Mouse (Mus musculus): ENCODE measurements at regions not wholly inside any gene's neighbourhood (a gene's known extent, or its start where the extent isn't known, plus 50 kb on each side); places are given as distances from the start of the nearest gene placed in this dataset.

GRCm38 (mm10) chr16:24221992-24222391 is 171.3 kb upstream of the Lpp start:
- no peaks in the 10 kb centered on the region for H3K9me3 ChIP-seq (ENCODE audit: low read length)
- H3K4me3 ChIP-seq (ENCODE audit: low read length), result no peak overlapping the region
- no peaks in the 10 kb centered on the region for H3K27me3 ChIP-seq (ENCODE audit: insufficient read depth, low read length)
- no peak for ATAC-seq (ENCODE audit: low FRiP score, low TSS enrichment)
- no peak overlapping the region for H3K27ac ChIP-seq (ENCODE audit: low read length)
- no peaks in the 10 kb centered on the region; the same call in 1 of the 2 replicates for H3K4me1 ChIP-seq (ENCODE audit: insufficient read depth, low read length)
- H3K36me3 ChIP-seq (ENCODE audit: insufficient read depth, low read length), result no peaks in the 10 kb centered on the region
- 81% methylated on average over 3 of the region's 3 CpGs for WGBS
- H3K9ac ChIP-seq (replicated peaks; ENCODE audit: low read length), result no peak overlapping the region
- no peak overlapping the region for H3K4me2 ChIP-seq (replicated peaks; ENCODE audit: low read depth, low read length)

GRCm38 (mm10) chr16:24220613-24221012 is 172.7 kb upstream of the Lpp start:
- no peak overlapping the region for H3K4me3 ChIP-seq (ENCODE audit: low read length)
- H3K9me3 ChIP-seq (ENCODE audit: low read length), result no peaks in the 10 kb centered on the region
- H3K4me2 ChIP-seq (replicated peaks; ENCODE audit: low read depth, low read length), result no peak overlapping the region
- no peaks in the 10 kb centered on the region; the same call in 1 of the 2 replicates for H3K4me1 ChIP-seq (ENCODE audit: insufficient read depth, low read length)
- 69% methylated on average over 3 of the region's 3 CpGs for WGBS
- no peaks in the 10 kb centered on the region for H3K27me3 ChIP-seq (ENCODE audit: insufficient read depth, low read length)
- H3K27ac ChIP-seq (ENCODE audit: low read length), result no peak overlapping the region
- ATAC-seq (ENCODE audit: low FRiP score, low TSS enrichment), result no peak
- H3K9ac ChIP-seq (replicated peaks; ENCODE audit: low read length), result no peak overlapping the region
- no peaks in the 10 kb centered on the region for H3K36me3 ChIP-seq (ENCODE audit: insufficient read depth, low read length)

- Histone ChIP-seq H3K4me1 (ENCODE audit: insufficient read depth, low read length) (no peaks in the 10 kb centered on the region; the same call in 1 of the 2 replicates), H3K27ac (ENCODE audit: low read length) (no peak overlapping the region), H3K36me3 (ENCODE audit: insufficient read depth, low read length) (no peaks in the 10 kb centered on the region), H3K4me2 (replicated peaks; ENCODE audit: low read depth, low read length) (no peak overlapping the region), H3K4me3 (ENCODE audit: low read length) (no peak overlapping the region), H3K9me3 (ENCODE audit: low read length) (no peaks in the 10 kb centered on the region), H3K27me3 (ENCODE audit: insufficient read depth, low read length) (no peaks in the 10 kb centered on the region), H3K9ac (replicated peaks; ENCODE audit: low read length) (no peak overlapping the region)
- ATAC-seq (ENCODE audit: low FRiP score, low TSS enrichment), result no peak
- 78% methylated on average over 9 of the region's 9 CpGs for WGBS
These were observed 173.6 kb upstream of the Lpp start for GRCm38 (mm10) chr16:24219691-24220090.

- no peak overlapping the region for H3K4me2 ChIP-seq (replicated peaks; ENCODE audit: low read depth, low read length)
These were observed 174.5 kb upstream of the Lpp start for GRCm38 (mm10) chr16:24218850-24219185.

GRCm38 (mm10) chr16:24218162-24218849 is 175.0 kb upstream of the Lpp start:
- Histone ChIP-seq H3K9me3 (ENCODE audit: low read length) (no peaks in the 10 kb centered on the region), H3K36me3 (ENCODE audit: insufficient read depth, low read length) (no peaks in the 10 kb centered on the region), H3K9ac (replicated peaks; ENCODE audit: low read length) (no peak overlapping the region), H3K4me2 (replicated peaks; ENCODE audit: low read depth, low read length) (no peak overlapping the region), H3K4me3 (ENCODE audit: low read length) (no peak overlapping the region), H3K27me3 (ENCODE audit: insufficient read depth, low read length) (no peaks in the 10 kb centered on the region), H3K4me1 (ENCODE audit: insufficient read depth, low read length) (no peaks in the 10 kb centered on the region; the same call in 1 of the 2 replicates), H3K27ac (ENCODE audit: low read length) (no peak overlapping the region)
- no peak; the same call in 1 of the 2 replicates for ATAC-seq (ENCODE audit: low FRiP score, low TSS enrichment)
- 36% methylated on average over 14 of the region's 14 CpGs for WGBS

More at GRCm38 (mm10) chr16:24218850-24219185, 174.5 kb upstream of the Lpp start:
- 66% methylated on average over 4 of the region's 4 CpGs for WGBS
- H3K27me3 ChIP-seq (ENCODE audit: insufficient read depth, low read length), result no peaks in the 10 kb centered on the region
- no peak for ATAC-seq (ENCODE audit: low FRiP score, low TSS enrichment)
- H3K9me3 ChIP-seq (ENCODE audit: low read length), result no peaks in the 10 kb centered on the region
- no peaks in the 10 kb centered on the region; the same call in 1 of the 2 replicates for H3K4me1 ChIP-seq (ENCODE audit: insufficient read depth, low read length)
- no peaks in the 10 kb centered on the region for H3K36me3 ChIP-seq (ENCODE audit: insufficient read depth, low read length)
- no peak overlapping the region for H3K27ac ChIP-seq (ENCODE audit: low read length)
- H3K9ac ChIP-seq (replicated peaks; ENCODE audit: low read length), result no peak overlapping the region
- no peak overlapping the region for H3K4me3 ChIP-seq (ENCODE audit: low read length)

GRCm38 (mm10) chr16:24216828-24217227 is 176.5 kb upstream of the Lpp start:
- Histone ChIP-seq H3K4me2 (replicated peaks; ENCODE audit: low read depth, low read length) (no peak overlapping the region), H3K36me3 (ENCODE audit: insufficient read depth, low read length) (no peaks in the 10 kb centered on the region), H3K4me1 (ENCODE audit: insufficient read depth, low read length) (no peaks in the 10 kb centered on the region; the same call in 1 of the 2 replicates), H3K9ac (replicated peaks; ENCODE audit: low read length) (no peak overlapping the region), H3K27ac (ENCODE audit: low read length) (no peak overlapping the region), H3K27me3 (ENCODE audit: insufficient read depth, low read length) (no peaks in the 10 kb centered on the region), H3K4me3 (ENCODE audit: low read length) (no peak overlapping the region), H3K9me3 (ENCODE audit: low read length) (no peaks in the 10 kb centered on the region)
- 91% methylated on average over 5 of the region's 5 CpGs for WGBS
- ATAC-seq (ENCODE audit: low FRiP score, low TSS enrichment), result no peak

GRCm38 (mm10) chr16:24215353-24215752 is 178.0 kb upstream of the Lpp start:
- ATAC-seq (ENCODE audit: low FRiP score, low TSS enrichment), result no peak
- WGBS, result 93% methylated on average over 8 of the region's 8 CpGs
- Histone ChIP-seq H3K4me3 (ENCODE audit: low read length) (no peak overlapping the region), H3K4me2 (replicated peaks; ENCODE audit: low read depth, low read length) (no peak overlapping the region), H3K27me3 (ENCODE audit: insufficient read depth, low read length) (no peaks in the 10 kb centered on the region), H3K9me3 (ENCODE audit: low read length) (no peaks in the 10 kb centered on the region), H3K36me3 (ENCODE audit: insufficient read depth, low read length) (no peaks in the 10 kb centered on the region), H3K27ac (ENCODE audit: low read length) (no peak overlapping the region), H3K9ac (replicated peaks; ENCODE audit: low read length) (no peak overlapping the region), H3K4me1 (ENCODE audit: insufficient read depth, low read length) (peaks cover 7% of the 10 kb centered on the region; the same call in 1 of the 2 replicates)

GRCm38 (mm10) chr16:24213577-24213976 is 179.7 kb upstream of the Lpp start:
- no peaks in the 10 kb centered on the region for H3K36me3 ChIP-seq (ENCODE audit: insufficient read depth, low read length)

GRCm38 (mm10) chr16:24212702-24213101 is 180.6 kb upstream of the Lpp start:
- no peak overlapping the region for H3K27ac ChIP-seq (ENCODE audit: low read length)
- H3K27me3 ChIP-seq (ENCODE audit: insufficient read depth, low read length), result no peaks in the 10 kb centered on the region
- no peaks in the 10 kb centered on the region for H3K9me3 ChIP-seq (ENCODE audit: low read length)
- H3K36me3 ChIP-seq (ENCODE audit: insufficient read depth, low read length), result no peaks in the 10 kb centered on the region
- no peak overlapping the region for H3K9ac ChIP-seq (replicated peaks; ENCODE audit: low read length)
- no peak for ATAC-seq (ENCODE audit: low FRiP score, low TSS enrichment)
- H3K4me2 ChIP-seq (replicated peaks; ENCODE audit: low read depth, low read length), result no peak overlapping the region
- 79% methylated on average over 2 of the region's 2 CpGs for WGBS
- no peak overlapping the region for H3K4me3 ChIP-seq (ENCODE audit: low read length)
- H3K4me1 ChIP-seq (ENCODE audit: insufficient read depth, low read length), result peaks cover 7% of the 10 kb centered on the region; the same call in 1 of the 2 replicates

More at GRCm38 (mm10) chr16:24213577-24213976, 179.7 kb upstream of the Lpp start:
- Histone ChIP-seq H3K27me3 (ENCODE audit: insufficient read depth, low read length) (no peaks in the 10 kb centered on the region), H3K4me1 (ENCODE audit: insufficient read depth, low read length) (peaks cover 7% of the 10 kb centered on the region; the same call in 1 of the 2 replicates), H3K9ac (replicated peaks; ENCODE audit: low read length) (no peak overlapping the region), H3K9me3 (ENCODE audit: low read length) (no peaks in the 10 kb centered on the region), H3K4me2 (replicated peaks; ENCODE audit: low read depth, low read length) (no peak overlapping the region), H3K27ac (ENCODE audit: low read length) (no peak overlapping the region), H3K4me3 (ENCODE audit: low read length) (no peak overlapping the region)
- no peak for ATAC-seq (ENCODE audit: low FRiP score, low TSS enrichment)
- 91% methylated on average over 3 of the region's 3 CpGs for WGBS

GRCm38 (mm10) chr16:24211588-24211987 is 181.7 kb upstream of the Lpp start:
- Histone ChIP-seq H3K27me3 (ENCODE audit: insufficient read depth, low read length) (no peaks in the 10 kb centered on the region), H3K36me3 (ENCODE audit: insufficient read depth, low read length) (no peaks in the 10 kb centered on the region), H3K9me3 (ENCODE audit: low read length) (no peaks in the 10 kb centered on the region), H3K4me1 (ENCODE audit: insufficient read depth, low read length) (peaks cover 10% of the 10 kb centered on the region; the same call in 1 of the 2 replicates), H3K9ac (replicated peaks; ENCODE audit: low read length) (no peak overlapping the region), H3K4me3 (ENCODE audit: low read length) (no peak overlapping the region), H3K4me2 (replicated peaks; ENCODE audit: low read depth, low read length) (no peak overlapping the region), H3K27ac (ENCODE audit: low read length) (no peak overlapping the region)
- WGBS, result 32% methylated on average over 1 of the region's 1 CpGs
- ATAC-seq (ENCODE audit: low FRiP score, low TSS enrichment), result peak; percentile 85

Measured in kidney, embryonic 16.5 days (tissue).